Mouse (Mus musculus) cerebellum, adult 2 months (tissue): ENCODE data around the gene Babam2.

Experiments used
- CTCF ChIP-seq: fragments of 200-500 bp; IDR thresholded peaks from 2 replicates; pipeline ENCODE4 v1.5.1; 2011; ENCODE audit warnings: low read depth, mild to moderate bottlenecking, control low read depth, low read length, moderate library complexity, borderline replicate concordance; ENCODE audit not compliant: insufficient read depth
- POLR2A ChIP-seq: fragments of 200-500 bp; IDR thresholded peaks from 2 replicates; pipeline ENCODE4 v1.6.1; 2011; ENCODE audit warnings: low read length, control low read depth, borderline replicate concordance; ENCODE audit not compliant: insufficient read depth

DNA sequence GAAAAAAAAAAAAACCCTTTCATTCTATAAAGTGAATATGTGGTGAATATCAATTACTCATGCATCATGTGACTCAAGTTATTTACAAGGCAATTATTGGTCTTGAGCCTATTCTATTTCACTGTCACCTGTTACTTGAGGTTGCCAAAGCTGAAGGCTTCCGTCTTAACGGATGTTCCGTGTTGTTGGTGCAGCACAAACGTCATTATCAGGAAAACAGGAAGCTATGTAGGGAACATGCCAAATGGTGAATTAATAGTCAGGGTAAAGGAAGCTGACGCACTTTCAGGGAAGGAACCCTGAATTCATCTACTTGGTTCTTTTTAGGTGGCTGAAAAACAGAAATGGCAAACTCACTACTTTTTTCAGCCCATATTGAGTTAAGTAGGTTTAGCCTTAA is 30.0 kb downstream of the Babam2 start:
- TF ChIP-seq CTCF (no peak), POLR2A (no peak)
